Mouse (Mus musculus) hindbrain, embryonic 13.5 days (tissue): ENCODE measurements around the gene Scgb1a1. TPM values are rescaled to one million over a fixed set of nuclear protein-coding genes. Genes with fewer than 3 reads are reported as not detected.

ENCODE experiments used
- ATAC-seq: fragments of 200-750 bp; cut with Nextera tagmentation; 2 replicates; pipeline ENCODE4 v1.8.0; 2017; ENCODE audit warnings: moderate TSS enrichment; ENCODE audit not compliant: low FRiP score
- H3K27ac ChIP-seq: fragments of 300-500 bp; sonication (generic); 2 replicates; pipeline ENCODE4 v1.5.1; 2015; ENCODE audit warnings: inconsistent platforms, mild to moderate bottlenecking, moderate library complexity
- H3K27me3 ChIP-seq: fragments of 300-500 bp; sonication (generic); 2 replicates; pipeline ENCODE4 v1.6.1; 2015; ENCODE audit warnings: mild to moderate bottlenecking, inconsistent platforms
- H3K36me3 ChIP-seq: fragments of 300-500 bp; sonication (generic); 2 replicates; pipeline ENCODE4 v1.6.1; 2015; ENCODE audit warnings: mild to moderate bottlenecking, inconsistent platforms
- H3K4me1 ChIP-seq: fragments of 300-500 bp; sonication (generic); replicated peaks from 2 replicates; pipeline ENCODE4 v1.6.1; 2015; ENCODE audit warnings: inconsistent platforms
- H3K4me2 ChIP-seq: fragments of 300-500 bp; sonication (generic); 2 replicates; pipeline ENCODE4 v1.6.1; 2015; ENCODE audit warnings: inconsistent platforms, mild to moderate bottlenecking, moderate library complexity
- H3K4me3 ChIP-seq: fragments of 300-500 bp; sonication (generic); 2 replicates; pipeline ENCODE4 v1.5.1; 2015; ENCODE audit warnings: mild to moderate bottlenecking, inconsistent platforms
- H3K9ac ChIP-seq: fragments of 300-500 bp; sonication (generic); 2 replicates; pipeline ENCODE4 v1.6.1; 2015; ENCODE audit warnings: mild to moderate bottlenecking, inconsistent platforms
- H3K9me3 ChIP-seq: fragments of 300-500 bp; sonication (generic); 2 replicates; pipeline ENCODE4 v1.6.1; 2016; ENCODE audit warnings: inconsistent platforms
- WGBS: fragments of 180-500 bp; shearing (Covaris S2); methylation state at CpG from one replicate; pipeline ENCODE4 v1.1.7; 2015; 5-methylcytosine and 5-hydroxymethylcytosine counted together
- polyA plus RNA-seq: library from polyadenylated mRNA; unstranded; fragments of >200 nt; fragmentation: Nextera tagmentation; extraction: Ambion mirVana; gene quantifications from 2 replicates; pipeline ENCODE4 v1.2.1, GENCODE M21; 2015

The Scgb1a1 gene
- polyA plus RNA-seq, 1 experiment from 2014 or later: not detected

- no peak for ATAC-seq
- Histone ChIP-seq H3K36me3 (no peaks in the 10 kb centered on the region), H3K9me3 (no peaks in the 10 kb centered on the region), H3K4me1 (peaks cover 20% of the 10 kb centered on the region), H3K27ac (no peak overlapping the region), H3K27me3 (no peaks in the 10 kb centered on the region), H3K4me2 (no peak overlapping the region), H3K9ac (no peak overlapping the region), H3K4me3 (no peak overlapping the region)
- 84% methylated on average over 12 of the region's 12 CpGs for whole genome bisulfite sequencing
Observed at GRCm38 (mm10) chr19:9073776-9074411, 13.9 kb downstream of the Scgb1a1 start.

GRCm38 (mm10) chr19:9072157-9072530, 15.6 kb downstream of the Scgb1a1 start:
- H3K4me1 ChIP-seq: peaks cover 20% of the 10 kb centered on the region

GRCm38 (mm10) chr19:9071456-9072156, 16.2 kb downstream of the Scgb1a1 start:
- peak overlapping the region; percentile 58 for H3K27ac ChIP-seq
- 34% methylated on average over 7 of the region's 7 CpGs for WGBS
- ATAC-seq: peak; percentile 59; the same call in 1 of the 2 replicates
- H3K27me3 ChIP-seq: no peaks in the 10 kb centered on the region
- H3K4me1 ChIP-seq: peaks cover 20% of the 10 kb centered on the region
- H3K4me3 ChIP-seq: no peak overlapping the region
- no peak overlapping the region for H3K4me2 ChIP-seq
- H3K9me3 ChIP-seq: no peaks in the 10 kb centered on the region
- H3K9ac ChIP-seq: no peak overlapping the region
- H3K36me3 ChIP-seq: no peaks in the 10 kb centered on the region

More at GRCm38 (mm10) chr19:9072157-9072530, 15.6 kb downstream of the Scgb1a1 start:
- WGBS: 75% methylated on average over 2 of the region's 2 CpGs
- ATAC-seq: no peak
- Histone ChIP-seq H3K36me3 (no peaks in the 10 kb centered on the region), H3K4me2 (no peak overlapping the region), H3K4me3 (no peak overlapping the region), H3K9me3 (no peaks in the 10 kb centered on the region), H3K27ac (peak overlapping the region; percentile 58), H3K9ac (no peak overlapping the region), H3K27me3 (no peaks in the 10 kb centered on the region)

GRCm38 (mm10) chr19:9070316-9070715, 17.4 kb downstream of the Scgb1a1 start:
- no peak overlapping the region for H3K4me3 ChIP-seq
- WGBS: 87% methylated on average over 2 of the region's 2 CpGs
- ATAC-seq: no peak
- H3K36me3 ChIP-seq: no peaks in the 10 kb centered on the region
- H3K27ac ChIP-seq: 0 out of 2 replicates have a peak overlapping the region, but pooled peaks have one; percentile 40
- no peaks in the 10 kb centered on the region for H3K27me3 ChIP-seq
- H3K9ac ChIP-seq: no peak overlapping the region
- no peaks in the 10 kb centered on the region for H3K9me3 ChIP-seq
- no peak overlapping the region for H3K4me2 ChIP-seq
- peaks cover 27% of the 10 kb centered on the region for H3K4me1 ChIP-seq

- ATAC-seq: no peak
- H3K27me3 ChIP-seq: no peaks in the 10 kb centered on the region
- H3K9me3 ChIP-seq: no peaks in the 10 kb centered on the region
- no peak overlapping the region for H3K4me3 ChIP-seq
- no peak overlapping the region for H3K27ac ChIP-seq
- H3K4me2 ChIP-seq: no peak overlapping the region
- no peak overlapping the region for H3K9ac ChIP-seq
- 63% methylated on average over 8 of the region's 8 CpGs for WGBS
- peaks cover 27% of the 10 kb centered on the region for H3K4me1 ChIP-seq
- no peaks in the 10 kb centered on the region for H3K36me3 ChIP-seq
Observed at GRCm38 (mm10) chr19:9069687-9070307, 18.0 kb downstream of the Scgb1a1 start.

- no peak overlapping the region for H3K4me3 ChIP-seq
- H3K27me3 ChIP-seq: no peaks in the 10 kb centered on the region
- H3K9ac ChIP-seq: no peak overlapping the region
- H3K4me2 ChIP-seq: no peak overlapping the region
- no peak overlapping the region for H3K27ac ChIP-seq
- H3K9me3 ChIP-seq: no peaks in the 10 kb centered on the region
- no peak for ATAC-seq
- H3K4me1 ChIP-seq: peaks cover 27% of the 10 kb centered on the region
- no peaks in the 10 kb centered on the region for H3K36me3 ChIP-seq
- 76% methylated on average over 5 of the region's 5 CpGs for WGBS
Observed at GRCm38 (mm10) chr19:9067292-9067691, 20.5 kb downstream of the Scgb1a1 start.

- 60% methylated on average over 9 of the region's 9 CpGs for WGBS
- H3K27ac ChIP-seq: peak overlapping the region; percentile 10; the same call in 1 of the 2 replicates
Observed at GRCm38 (mm10) chr19:9065621-9066561, 21.9 kb downstream of the Scgb1a1 start.

GRCm38 (mm10) chr19:9063831-9064230, 23.9 kb downstream of the Scgb1a1 start:
- no peak overlapping the region for H3K4me3 ChIP-seq
- H3K27me3 ChIP-seq: no peaks in the 10 kb centered on the region
- ATAC-seq: no peak
- peaks cover 7% of the 10 kb centered on the region for H3K4me1 ChIP-seq
- H3K27ac ChIP-seq: no peak overlapping the region
- H3K4me2 ChIP-seq: no peak overlapping the region
- H3K9ac ChIP-seq: no peak overlapping the region
- WGBS: 75% methylated on average over 3 of the region's 3 CpGs
- no peaks in the 10 kb centered on the region for H3K9me3 ChIP-seq
- no peaks in the 10 kb centered on the region for H3K36me3 ChIP-seq

More at GRCm38 (mm10) chr19:9065621-9066561, 21.9 kb downstream of the Scgb1a1 start:
- no peak overlapping the region for H3K9ac ChIP-seq
- H3K36me3 ChIP-seq: no peaks in the 10 kb centered on the region
- no peaks in the 10 kb centered on the region for H3K27me3 ChIP-seq
- ATAC-seq: peak; percentile 88
- no peaks in the 10 kb centered on the region for H3K9me3 ChIP-seq
- H3K4me1 ChIP-seq: peaks cover 15% of the 10 kb centered on the region
- H3K4me2 ChIP-seq: no peak overlapping the region
- no peak overlapping the region for H3K4me3 ChIP-seq

GRCm38 (mm10) chr19:9062822-9063221, 24.9 kb downstream of the Scgb1a1 start:
- no peak overlapping the region for H3K4me3 ChIP-seq
- H3K27ac ChIP-seq: no peak overlapping the region
- ATAC-seq: no peak
- H3K27me3 ChIP-seq: no peaks in the 10 kb centered on the region
- 90% methylated on average over 2 of the region's 2 CpGs for WGBS
- no peak overlapping the region for H3K4me2 ChIP-seq
- no peak overlapping the region for H3K9ac ChIP-seq
- H3K36me3 ChIP-seq: no peaks in the 10 kb centered on the region
- H3K9me3 ChIP-seq: no peaks in the 10 kb centered on the region
- H3K4me1 ChIP-seq: peaks cover 7% of the 10 kb centered on the region

- Histone ChIP-seq H3K4me1 (peaks cover 6% of the 10 kb centered on the region), H3K4me2 (no peak overlapping the region), H3K9me3 (no peaks in the 10 kb centered on the region), H3K4me3 (no peak overlapping the region), H3K27ac (no peak overlapping the region), H3K36me3 (no peaks in the 10 kb centered on the region), H3K9ac (no peak overlapping the region), H3K27me3 (no peaks in the 10 kb centered on the region)
- 88% methylated on average over 8 of the region's 8 CpGs for WGBS
- no peak for ATAC-seq
Observed at GRCm38 (mm10) chr19:9061221-9061893, 26.4 kb downstream of the Scgb1a1 start.

- Histone ChIP-seq H3K27ac (no peak overlapping the region), H3K4me1 (no peaks in the 10 kb centered on the region), H3K9me3 (no peaks in the 10 kb centered on the region), H3K9ac (no peak overlapping the region), H3K36me3 (no peaks in the 10 kb centered on the region), H3K27me3 (no peaks in the 10 kb centered on the region), H3K4me2 (no peak overlapping the region), H3K4me3 (no peak overlapping the region)
- WGBS: 62% methylated on average over 4 of the region's 4 CpGs
- ATAC-seq: no peak
Observed at GRCm38 (mm10) chr19:9060103-9060502, 27.7 kb downstream of the Scgb1a1 start.
